ENCODE assay signal across 22 mouse cellular contexts in the genomic region with DNA sequence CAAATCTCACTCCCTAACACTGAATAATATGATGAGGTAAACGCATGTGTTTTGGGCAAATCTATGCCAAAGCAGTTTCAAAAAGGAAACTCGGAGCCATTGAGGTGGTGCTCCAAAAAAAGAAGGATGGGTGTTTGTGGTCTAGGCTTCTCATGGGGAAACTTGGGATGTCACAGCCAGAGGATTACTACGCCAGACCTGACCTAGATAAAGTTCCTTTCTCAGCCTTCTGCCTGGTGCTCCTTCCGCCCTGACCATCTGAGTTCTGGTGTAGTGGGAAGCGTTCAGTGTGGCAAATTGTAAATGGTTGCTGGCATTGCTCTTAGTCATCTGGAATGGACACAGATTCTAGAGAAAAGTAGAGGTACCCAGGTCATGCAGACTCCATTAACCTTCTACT.
"Had no signal": no experiment of that assay in that cellular context is flagged by ENCODE, and none has a peak within 500 bp of the region (broad histone marks: within the 10 kb centered on the region; RNA-seq: fewer than 3 reads in every experiment).

No protein-coding gene starts in this region.

- DNase-seq: heart, postnatal 10 days; heart, postnatal 14 days; heart, postnatal 36 days; heart, postnatal 4 days; kidney, adult 11 months; kidney, adult 18-20 months; kidney, adult 2 months; kidney, adult 8-10 months; kidney, adult 9 months; kidney, postnatal 10 days; kidney, postnatal 14 days; kidney, postnatal 25 days; kidney, postnatal 36 days; kidney, postnatal 4 days; layer of hippocampus, adult 9-11 months; layer of hippocampus, postnatal 36 days had no signal

- ATAC-seq: hindbrain, embryonic 16.5 days; hindbrain, postnatal 0 days; inflammation-experienced regulatory T-cells, adult 6 months; intestine, embryonic 15.5 days; intestine, embryonic 16.5 days; intestine, postnatal 0 days had no signal
